Mouse (Mus musculus): ENCODE measurements around the gene Fam71b. TPM values are rescaled to one million over a fixed set of nuclear protein-coding genes. Genes with fewer than 3 reads are reported as not detected.

The Fam71b gene
- 19.5 TPM for polyA plus RNA-seq (2017; shearing (Covaris generic))

DNA sequence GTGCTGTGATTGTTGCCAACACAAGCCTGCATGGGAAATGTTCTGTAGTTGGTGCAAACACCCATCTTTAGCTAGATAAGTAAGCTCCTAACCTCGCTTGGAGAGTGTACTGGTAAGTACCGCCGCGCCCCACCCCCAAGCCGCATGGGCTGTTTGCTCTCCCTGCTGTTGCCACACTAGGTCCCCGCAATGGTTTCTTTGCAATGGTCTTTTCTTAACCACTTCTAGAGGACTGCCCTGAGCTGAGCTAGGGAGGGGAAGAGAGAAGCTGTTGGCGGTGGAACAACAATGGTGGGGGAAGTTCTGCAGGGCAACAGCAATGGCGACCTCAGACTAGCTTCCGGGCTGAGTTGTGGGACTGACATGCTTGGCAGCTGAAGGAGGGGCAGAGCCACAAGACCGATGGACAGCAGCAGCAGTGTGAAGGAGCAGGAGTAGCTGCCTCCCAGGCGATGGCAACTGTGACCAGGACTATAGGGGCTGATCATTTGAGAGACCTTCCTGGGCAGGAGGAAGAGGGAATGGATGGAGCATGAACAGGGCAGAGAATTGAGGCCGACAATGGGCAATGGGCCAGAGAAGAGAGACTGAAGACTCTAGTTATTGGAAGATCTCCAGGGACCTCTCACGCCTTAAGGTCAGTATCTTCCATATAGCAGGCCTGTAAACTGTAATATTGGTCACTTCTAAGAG is at the start of gene Fam71b:
TSS of gene Fam71b (plus strand) at position 393 of the 693 bp plus-strand sequence.

DNA sequence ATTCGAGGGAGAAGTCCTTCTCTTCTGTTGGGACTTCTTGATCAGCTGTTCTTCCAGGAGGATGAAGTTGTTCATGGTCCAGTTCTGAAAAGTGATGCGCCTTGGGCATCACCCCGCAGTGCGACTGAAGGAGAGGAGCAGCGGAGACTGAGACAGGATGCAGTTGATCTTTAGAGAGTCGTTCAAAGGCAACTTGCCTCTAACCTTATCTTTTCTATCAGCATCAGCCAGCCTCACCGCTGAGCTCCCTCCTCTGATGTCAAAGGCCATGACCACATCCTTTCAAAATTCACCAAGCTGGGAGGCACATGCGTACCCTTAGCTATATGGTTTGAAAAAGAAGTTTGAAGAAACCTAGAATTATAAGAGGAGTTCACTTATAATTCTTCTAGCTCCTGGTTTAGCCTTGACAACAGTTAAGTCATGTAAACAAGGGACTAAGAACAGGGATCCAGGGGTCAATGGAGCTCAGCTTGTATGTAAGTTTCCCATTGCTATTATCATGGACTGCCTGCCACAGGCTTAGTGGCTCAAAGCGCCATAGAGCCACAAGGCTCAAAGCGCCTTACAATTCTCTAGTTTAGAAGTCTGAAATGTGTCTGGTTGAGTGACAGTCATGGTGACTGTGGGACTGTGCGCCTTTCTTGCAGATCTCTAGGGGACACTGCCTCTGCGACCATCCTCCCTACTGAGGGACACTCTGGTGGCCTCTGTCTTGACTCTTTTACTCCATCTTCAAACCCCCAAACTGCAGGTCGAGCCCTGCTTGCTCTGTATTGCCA is 6.8 kb upstream of the Fam71b start, which contains the start of gene Itk:
TSS of gene Itk (minus strand) at position 180 of the 782 bp plus-strand sequence.

DNA sequence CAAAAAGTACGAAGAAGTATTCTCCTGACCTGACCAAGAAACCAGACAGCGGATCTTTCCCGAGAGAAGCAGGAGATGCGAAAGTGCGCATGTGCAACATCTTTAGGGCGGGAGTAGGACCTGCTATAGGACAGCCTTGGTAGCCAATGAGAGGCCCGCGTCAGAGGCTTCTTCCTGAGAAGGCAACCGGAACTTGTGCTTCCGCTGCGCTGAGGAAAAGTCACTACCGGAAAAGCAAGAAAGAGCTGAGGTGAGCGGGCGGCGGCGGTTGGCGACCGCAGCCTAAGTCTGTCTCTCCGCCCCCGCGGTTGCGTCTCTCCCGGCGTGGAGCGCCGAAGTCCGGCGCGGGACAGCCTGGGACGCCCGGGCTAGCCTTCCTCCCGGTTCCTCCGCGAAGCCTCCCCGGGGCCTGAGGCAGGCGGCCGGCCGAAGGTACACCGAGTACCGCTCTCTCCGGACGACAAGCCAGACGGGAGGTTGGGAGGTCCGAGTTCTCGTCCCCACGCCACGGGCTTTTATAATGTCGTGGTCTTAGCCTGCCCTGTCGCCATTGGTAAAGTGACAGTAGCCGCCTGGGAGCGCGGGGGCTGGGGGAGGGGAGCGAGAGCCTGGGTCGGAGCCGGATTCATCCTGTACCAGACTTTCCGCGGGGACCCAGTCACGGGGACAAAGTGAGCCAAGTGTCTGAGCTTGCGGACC is 40.5 kb downstream of the Fam71b start, which contains the start of gene Med7:
TSS of gene Med7 (plus strand) at position 166 of the 699 bp plus-strand sequence.

DNA sequence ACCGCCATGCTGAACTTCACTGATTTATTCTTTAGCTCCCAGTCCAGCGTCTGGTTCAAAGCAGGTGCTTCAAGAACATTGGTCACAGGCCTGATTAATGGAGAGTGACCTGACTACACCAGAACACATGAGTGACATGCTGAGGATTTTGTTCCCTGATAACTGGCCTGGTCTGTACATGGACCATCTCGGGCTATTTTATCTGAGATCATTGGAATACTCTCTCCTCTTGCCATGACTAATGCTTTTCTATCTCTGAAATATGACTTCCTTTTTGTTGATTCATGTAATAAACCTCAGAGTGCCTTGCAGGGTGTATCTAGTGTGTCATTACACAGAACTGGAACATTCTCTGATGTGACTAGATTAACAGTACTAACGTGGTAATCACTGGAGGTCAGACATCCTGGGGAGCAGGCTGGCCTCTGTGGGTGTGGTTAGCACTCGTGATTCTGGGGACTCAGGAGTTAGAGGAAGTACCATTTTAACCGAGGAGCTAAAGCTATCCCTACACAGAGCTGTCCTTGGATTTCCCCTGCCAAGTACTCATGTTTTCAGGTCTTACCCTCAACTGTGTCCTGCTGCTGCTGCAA is 58.2 kb downstream of the Fam71b start, which contains the start of gene Havcr2:
TSS of gene Havcr2 (plus strand) at position 483 of the 593 bp plus-strand sequence.

Other genes with a start within 250 kb of the Fam71b start
- gene Nipal4, start 230.1 kb upstream of the Fam71b start, polyA plus RNA-seq (2017; shearing (Covaris generic)) = 0.15 TPM
- gene Fndc9, start 161.0 kb upstream of the Fam71b start, polyA plus RNA-seq (2017; shearing (Covaris generic)) = 1.3 TPM
- 158 TPM for gene Cyfip2, start 83.7 kb upstream of the Fam71b start, polyA plus RNA-seq (2017; shearing (Covaris generic))
- 933 TPM for gene Itk, start 7.0 kb upstream of the Fam71b start, polyA plus RNA-seq (2017; shearing (Covaris generic))
- 29.6 TPM for gene Med7, start 40.4 kb downstream of the Fam71b start, polyA plus RNA-seq (2017; shearing (Covaris generic))
- gene Havcr2, start 58.4 kb downstream of the Fam71b start, polyA plus RNA-seq (2017; shearing (Covaris generic)) = 3.2 TPM
- not detected for gene Gm12169, start 127.7 kb downstream of the Fam71b start, polyA plus RNA-seq (2017; shearing (Covaris generic))
- gene BC053393, start 175.0 kb downstream of the Fam71b start, polyA plus RNA-seq (2017; shearing (Covaris generic)) = not detected
- gene Dppa1, start 232.7 kb downstream of the Fam71b start, polyA plus RNA-seq (2017; shearing (Covaris generic)) = not detected

Data from effector memory CD4-positive, alpha-beta T cell, adult 7 months (primary cell).